Mouse (Mus musculus): ENCODE measurements around the gene Lyzl4. TPM values are rescaled to one million over a fixed set of nuclear protein-coding genes. Genes with fewer than 3 reads are reported as not detected.
A peak's percentile ranks its signal among the peaks of the same experiment; 100 is the strongest.

Gene Lyzl4
- total and polyA plus RNA-seq, 2 experiments, result not detected

GRCm38 (mm10) chr9:121672311-121672710 is 30.4 kb upstream of the Lyzl4 start:
- Histone ChIP-seq H3K27ac (replicated peaks; ENCODE audit: insufficient read depth, low read depth, low read length) (peak overlapping the region; percentile 11; the same call in 1 of the 2 replicates), H3K27me3 (ENCODE audit: control insufficient read depth, insufficient read depth, low read length) (peaks cover 7% of the 10 kb centered on the region; the same call in 1 of the 2 replicates), H3K4me3 (ENCODE audit: insufficient read depth, low read depth, low read length) (no peak overlapping the region), H3K36me3 (ENCODE audit: control insufficient read depth, insufficient read depth, low read length) (no peaks in the 10 kb centered on the region), H3K9ac (ENCODE audit: low read depth, low read length) (no peak overlapping the region), H3K79me2 (ENCODE audit: control insufficient read depth, insufficient read depth, low read length) (no peaks in the 10 kb centered on the region), H3K4me1 (ENCODE audit: control insufficient read depth, insufficient read depth, low read length) (no peaks in the 10 kb centered on the region; the same call in 1 of the 2 replicates)
- no peak for TF ChIP-seq POLR2A (IDR thresholded peaks at IDR 0.05; ENCODE audit: extremely low read depth, insufficient read depth, low read length)
- TF ChIP-seq CTCF (IDR thresholded peaks at IDR 0.05; ENCODE audit: low read depth, low read length), result no peak
- 61% methylated on average over 5 of the region's 5 CpGs for WGBS
- DNase-seq (ENCODE audit: extremely low read depth, low read depth, low spot score), result peak; percentile 29

GRCm38 (mm10) chr9:121671300-121671699 is 29.4 kb upstream of the Lyzl4 start:
- Histone ChIP-seq H3K36me3 (ENCODE audit: control insufficient read depth, insufficient read depth, low read length) (no peaks in the 10 kb centered on the region), H3K27ac (replicated peaks; ENCODE audit: insufficient read depth, low read depth, low read length) (peak overlapping the region; percentile 11; the same call in 1 of the 2 replicates), H3K27me3 (ENCODE audit: control insufficient read depth, insufficient read depth, low read length) (peaks cover 7% of the 10 kb centered on the region; the same call in 1 of the 2 replicates), H3K9ac (ENCODE audit: low read depth, low read length) (no peak overlapping the region), H3K4me3 (ENCODE audit: insufficient read depth, low read depth, low read length) (no peak overlapping the region), H3K79me2 (ENCODE audit: control insufficient read depth, insufficient read depth, low read length) (no peaks in the 10 kb centered on the region), H3K4me1 (ENCODE audit: control insufficient read depth, insufficient read depth, low read length) (no peaks in the 10 kb centered on the region)
- WGBS, result 19% methylated on average over 7 of the region's 7 CpGs
- TF ChIP-seq POLR2A (IDR thresholded peaks at IDR 0.05; ENCODE audit: extremely low read depth, insufficient read depth, low read length), result no peak
- TF ChIP-seq CTCF (IDR thresholded peaks at IDR 0.05; ENCODE audit: low read depth, low read length), result peak; percentile 64
- DNase-seq (ENCODE audit: extremely low read depth, low read depth, low spot score), result peak; percentile 60

GRCm38 (mm10) chr9:121669348-121669791 is 27.5 kb upstream of the Lyzl4 start:
- Histone ChIP-seq H3K4me3 (ENCODE audit: insufficient read depth, low read depth, low read length) (peak overlapping the region; percentile 15; the same call in 1 of the 2 replicates), H3K9ac (ENCODE audit: low read depth, low read length) (peak overlapping the region; percentile 31), H3K27ac (replicated peaks; ENCODE audit: insufficient read depth, low read depth, low read length) (peak overlapping the region; percentile 5; the same call in 1 of the 2 replicates), H3K4me1 (ENCODE audit: control insufficient read depth, insufficient read depth, low read length) (no peaks in the 10 kb centered on the region), H3K36me3 (ENCODE audit: control insufficient read depth, insufficient read depth, low read length) (no peaks in the 10 kb centered on the region), H3K79me2 (ENCODE audit: control insufficient read depth, insufficient read depth, low read length) (no peaks in the 10 kb centered on the region), H3K27me3 (ENCODE audit: control insufficient read depth, insufficient read depth, low read length) (peaks cover 7% of the 10 kb centered on the region; the same call in 1 of the 2 replicates)
- peak; percentile 53 for TF ChIP-seq CTCF (IDR thresholded peaks at IDR 0.05; ENCODE audit: low read depth, low read length)
- no peak for TF ChIP-seq POLR2A (IDR thresholded peaks at IDR 0.05; ENCODE audit: extremely low read depth, insufficient read depth, low read length)
- 2% methylated on average over 28 of the region's 28 CpGs for WGBS
- no peak for DNase-seq (ENCODE audit: extremely low read depth, low read depth, low spot score)

- H3K9ac ChIP-seq (ENCODE audit: low read depth, low read length), result no peak overlapping the region
- H3K79me2 ChIP-seq (ENCODE audit: control insufficient read depth, insufficient read depth, low read length), result no peaks in the 10 kb centered on the region
- no peaks in the 10 kb centered on the region for H3K4me1 ChIP-seq (ENCODE audit: control insufficient read depth, insufficient read depth, low read length)
- no peak overlapping the region for H3K4me3 ChIP-seq (ENCODE audit: insufficient read depth, low read depth, low read length)
- H3K27me3 ChIP-seq (ENCODE audit: control insufficient read depth, insufficient read depth, low read length), result peaks cover 7% of the 10 kb centered on the region; the same call in 1 of the 2 replicates
- no peaks in the 10 kb centered on the region for H3K36me3 ChIP-seq (ENCODE audit: control insufficient read depth, insufficient read depth, low read length)
- 0 out of 2 replicates have a peak overlapping the region, but pooled peaks have one; percentile 28 for H3K27ac ChIP-seq (replicated peaks; ENCODE audit: insufficient read depth, low read depth, low read length)
- DNase-seq (ENCODE audit: extremely low read depth, low read depth, low spot score), result no peak
- WGBS, result 65% methylated on average over 11 of the region's 11 CpGs
- TF ChIP-seq CTCF (IDR thresholded peaks at IDR 0.05; ENCODE audit: low read depth, low read length), result no peak
- no peak for TF ChIP-seq POLR2A (IDR thresholded peaks at IDR 0.05; ENCODE audit: extremely low read depth, insufficient read depth, low read length)
Measured at GRCm38 (mm10) chr9:121667822-121668221, 25.9 kb upstream of the Lyzl4 start.

- Histone ChIP-seq H3K36me3 (ENCODE audit: control insufficient read depth, insufficient read depth, low read length) (no peaks in the 10 kb centered on the region), H3K27ac (replicated peaks; ENCODE audit: insufficient read depth, low read depth, low read length) (peak overlapping the region; percentile 28), H3K79me2 (ENCODE audit: control insufficient read depth, insufficient read depth, low read length) (no peaks in the 10 kb centered on the region), H3K9ac (ENCODE audit: low read depth, low read length) (peak overlapping the region; percentile 21; the same call in 1 of the 2 replicates), H3K27me3 (ENCODE audit: control insufficient read depth, insufficient read depth, low read length) (peaks cover 7% of the 10 kb centered on the region; the same call in 1 of the 2 replicates), H3K4me1 (ENCODE audit: control insufficient read depth, insufficient read depth, low read length) (no peaks in the 10 kb centered on the region), H3K4me3 (ENCODE audit: insufficient read depth, low read depth, low read length) (no peak overlapping the region)
- TF ChIP-seq POLR2A (IDR thresholded peaks at IDR 0.05; ENCODE audit: extremely low read depth, insufficient read depth, low read length) (no peak), CTCF (IDR thresholded peaks at IDR 0.05; ENCODE audit: low read depth, low read length) (no peak)
- 72% methylated on average over 16 of the region's 16 CpGs for WGBS
- no peak for DNase-seq (ENCODE audit: extremely low read depth, low read depth, low spot score)
Measured at GRCm38 (mm10) chr9:121666957-121667630, 25.2 kb upstream of the Lyzl4 start.

- peaks cover 2% of the 10 kb centered on the region; the same call in 1 of the 2 replicates for H3K27me3 ChIP-seq (ENCODE audit: control insufficient read depth, insufficient read depth, low read length)
Measured at GRCm38 (mm10) chr9:121664104-121664503, 22.2 kb upstream of the Lyzl4 start.

More at GRCm38 (mm10) chr9:121664104-121664503, 22.2 kb upstream of the Lyzl4 start:
- H3K79me2 ChIP-seq (ENCODE audit: control insufficient read depth, insufficient read depth, low read length), result no peaks in the 10 kb centered on the region
- H3K4me1 ChIP-seq (ENCODE audit: control insufficient read depth, insufficient read depth, low read length), result no peaks in the 10 kb centered on the region
- no peaks in the 10 kb centered on the region for H3K36me3 ChIP-seq (ENCODE audit: control insufficient read depth, insufficient read depth, low read length)
- no peak for TF ChIP-seq CTCF (IDR thresholded peaks at IDR 0.05; ENCODE audit: low read depth, low read length)
- no peak for TF ChIP-seq POLR2A (IDR thresholded peaks at IDR 0.05; ENCODE audit: extremely low read depth, insufficient read depth, low read length)
- H3K27ac ChIP-seq (replicated peaks; ENCODE audit: insufficient read depth, low read depth, low read length), result no peak overlapping the region
- DNase-seq (ENCODE audit: extremely low read depth, low read depth, low spot score), result no peak
- no peak overlapping the region for H3K4me3 ChIP-seq (ENCODE audit: insufficient read depth, low read depth, low read length)
- 73% methylated on average over 5 of the region's 5 CpGs for WGBS
- H3K9ac ChIP-seq (ENCODE audit: low read depth, low read length), result no peak overlapping the region
